Mouse (Mus musculus): ENCODE data around the gene Prc1.
"Not testable (repeated sequence)": the region's sequence is repeated elsewhere in the genome, so short reads cannot be mapped to it uniquely, and the experiment has no call there.

The Prc1 gene

GRCm38 (mm10) chr7:80287736-80288135, 6.5 kb upstream of the Prc1 start:
- no peak for DNase-seq

- DNase-seq = no peak
Measured at GRCm38 (mm10) chr7:80294764-80295648, 756 bp downstream of the Prc1 start.

- no peak for DNase-seq
Measured at GRCm38 (mm10) chr7:80296462-80296861, 2.2 kb downstream of the Prc1 start.

- no peak for DNase-seq
Measured at GRCm38 (mm10) chr7:80297041-80297440, 2.8 kb downstream of the Prc1 start.

GRCm38 (mm10) chr7:80298754-80299153, 4.5 kb downstream of the Prc1 start:
- DNase-seq = no peak

- DNase-seq = no peak
Measured at GRCm38 (mm10) chr7:80299568-80299967, 5.3 kb downstream of the Prc1 start.

- no peak for DNase-seq
Measured at GRCm38 (mm10) chr7:80301522-80301921, 7.3 kb downstream of the Prc1 start.

- DNase-seq = no peak
Measured at GRCm38 (mm10) chr7:80307766-80308165, 13.5 kb downstream of the Prc1 start.

GRCm38 (mm10) chr7:80310771-80311170, 16.5 kb downstream of the Prc1 start:
- no peak for DNase-seq

GRCm38 (mm10) chr7:80315733-80316132, 21.5 kb downstream of the Prc1 start:
- DNase-seq = no peak

- no peak for DNase-seq
Measured at GRCm38 (mm10) chr7:80317439-80318115, 23.3 kb downstream of the Prc1 start.

- no peak for DNase-seq
Measured at GRCm38 (mm10) chr7:80318670-80319069, 24.4 kb downstream of the Prc1 start.

GRCm38 (mm10) chr7:80319846-80320496, 25.7 kb downstream of the Prc1 start:
- DNase-seq = no peak

GRCm38 (mm10) chr7:80323336-80323735, 29.1 kb downstream of the Prc1 start:
- no peak for DNase-seq

- peak; percentile 95 to 97 for DNase-seq
Measured at GRCm38 (mm10) chr7:80324043-80324815, 30.0 kb downstream of the Prc1 start, which contains the start of gene Rccd1. Gene Rccd1 (minus strand): TSS chr7:80324454.

GRCm38 (mm10) chr7:80324816-80325119, 30.5 kb downstream of the Prc1 start:
- DNase-seq = not testable (repeated sequence)

GRCm38 (mm10) chr7:80325292-80325868, 31.1 kb downstream of the Prc1 start:
- no peak for DNase-seq

GRCm38 (mm10) chr7:80326076-80326475, 31.8 kb downstream of the Prc1 start:
- DNase-seq = no peak

- DNase-seq = no peak
Measured at GRCm38 (mm10) chr7:80330278-80330677, 36.0 kb downstream of the Prc1 start.

GRCm38 (mm10) chr7:80331433-80331832, 37.2 kb downstream of the Prc1 start:
- no peak for DNase-seq

GRCm38 (mm10) chr7:80334848-80335247, 40.6 kb downstream of the Prc1 start:
- DNase-seq = no peak

GRCm38 (mm10) chr7:80336932-80337331, 42.7 kb downstream of the Prc1 start:
- no peak for DNase-seq
